Mouse (Mus musculus) CD4-positive naive resting alpha-beta T cell, adult 57 days (primary cell): ENCODE measurements around the gene Mutyh. TPM values are rescaled to one million over a fixed set of nuclear protein-coding genes. Genes with fewer than 3 reads are reported as not detected.

Experiments
- total RNA-seq: library from RNA; stranded (reverse); gene quantifications from one replicate; pipeline ENCODE4 v1.2.4, GENCODE M21; 2023

Mutyh gene
- total RNA-seq, result 11.8 TPM

GRCm38 (mm10) chr4:116807197-116808129 lies at the start of gene Mutyh, which contains the start of gene Toe1:
Gene Mutyh, plus strand, starts transcription at chr4:116807723.
Gene Toe1, minus strand, starts transcription at chr4:116807640.

GRCm38 (mm10) chr4:116821694-116822016 lies 14.1 kb downstream of the Mutyh start, which contains the start of gene Hpdl:
Gene Hpdl, minus strand, starts transcription at chr4:116821707.

Other genes with a start within 250 kb of the Mutyh start
- gene Ccdc17, start 211.1 kb upstream of the Mutyh start, total RNA-seq, result 8.2 TPM
- 103 TPM for gene Nasp, start 179.8 kb upstream of the Mutyh start, total RNA-seq
- 176 TPM for gene Akr1a1, start 156.0 kb upstream of the Mutyh start, total RNA-seq
- 165 TPM for gene Prdx1, start 122.2 kb upstream of the Mutyh start, total RNA-seq
- 3.5 TPM for gene Mmachc, start 99.3 kb upstream of the Mutyh start, total RNA-seq
- 18.4 TPM for gene Ccdc163, start 99.2 kb upstream of the Mutyh start, total RNA-seq
- gene Tesk2, start 86.8 kb upstream of the Mutyh start, total RNA-seq, result 7.8 TPM
- 50.5 TPM for gene Toe1, start 83 bp upstream of the Mutyh start, total RNA-seq
- gene Hpdl, start 14.0 kb downstream of the Mutyh start, total RNA-seq, result not detected
- 0.18 TPM for gene Zswim5, start 69.7 kb downstream of the Mutyh start, total RNA-seq
- gene Urod, start 186.7 kb downstream of the Mutyh start, total RNA-seq, result 43.5 TPM
- gene Hectd3, start 187.6 kb downstream of the Mutyh start, total RNA-seq, result 39.6 TPM
- gene Eif2b3, start 211.7 kb downstream of the Mutyh start, total RNA-seq, result 27.5 TPM